Mouse (Mus musculus) lung, adult 18-20 months (tissue): Measurements from ENCODE around the gene Crlf1.
A peak's percentile ranks its signal among the peaks of the same experiment; 100 is the strongest.
"Not testable (repeated sequence)": the region's sequence is repeated elsewhere in the genome, so short reads cannot be mapped to it uniquely, and the experiment has no call there.

ENCODE experiments used
- DNase-seq, 2 experiments: peaks; one replicate each; pipeline ENCODE4 v3.0.0; 2022; ENCODE audit warnings: mixed read lengths in 2 of 2

Gene Crlf1

GRCm38 (mm10) chr8:70500386-70501301, 7.7 kb downstream of the Crlf1 start:
- DNase-seq = peak in 1 of 2 experiments; percentile 59

- DNase-seq = no peak
These were observed 9.0 kb downstream of the Crlf1 start for GRCm38 (mm10) chr8:70501820-70502529.

- no peak for DNase-seq
These were observed 9.6 kb downstream of the Crlf1 start for GRCm38 (mm10) chr8:70502540-70502939.

GRCm38 (mm10) chr8:70503062-70503750, 10.2 kb downstream of the Crlf1 start:
- peak; percentile 58 to 71 for DNase-seq

GRCm38 (mm10) chr8:70504291-70504716, 11.3 kb downstream of the Crlf1 start:
- peak; percentile 49 to 60 for DNase-seq

GRCm38 (mm10) chr8:70504851-70505250, 11.9 kb downstream of the Crlf1 start:
- peak; percentile 69 to 84 for DNase-seq

- DNase-seq = no peak
These were observed 12.9 kb downstream of the Crlf1 start for GRCm38 (mm10) chr8:70505698-70506327.

GRCm38 (mm10) chr8:70506328-70507026, 13.5 kb downstream of the Crlf1 start, which contains the start of gene Rex1bd:
Gene Rex1bd, minus strand, starts transcription at chr8:70506752.
- peak; percentile 96 to 97 for DNase-seq

- DNase-seq = no peak
These were observed 14.1 kb downstream of the Crlf1 start for GRCm38 (mm10) chr8:70507027-70507393.

GRCm38 (mm10) chr8:70509281-70509952, 16.5 kb downstream of the Crlf1 start:
- no peak for DNase-seq

GRCm38 (mm10) chr8:70510228-70510915, 17.4 kb downstream of the Crlf1 start, which contains the start of gene Uba52:
Gene Uba52, minus strand, starts transcription at chr8:70510801.
- peak; percentile 97 to 98 for DNase-seq

- DNase-seq = not testable (repeated sequence)
These were observed 18.2 kb downstream of the Crlf1 start for GRCm38 (mm10) chr8:70511174-70511573.

GRCm38 (mm10) chr8:70511770-70512169, 18.8 kb downstream of the Crlf1 start:
- no peak for DNase-seq

GRCm38 (mm10) chr8:70512253-70512903, 19.4 kb downstream of the Crlf1 start:
- DNase-seq = no peak

- peak in 1 of 2 experiments; percentile 58 for DNase-seq
These were observed 20.5 kb downstream of the Crlf1 start for GRCm38 (mm10) chr8:70513441-70513840.

- DNase-seq = no peak
These were observed 25.1 kb downstream of the Crlf1 start for GRCm38 (mm10) chr8:70517940-70518643.

GRCm38 (mm10) chr8:70519043-70519442, 26.1 kb downstream of the Crlf1 start:
- no peak for DNase-seq

GRCm38 (mm10) chr8:70519606-70520005, 26.6 kb downstream of the Crlf1 start:
- DNase-seq = no peak
